Mouse (Mus musculus) cerebellum, adult 2 months (tissue): ENCODE data around the gene Erp44.

Source experiments
- CTCF ChIP-seq: fragments of 200-500 bp; IDR thresholded peaks from 2 replicates; pipeline ENCODE4 v1.5.1; 2011; ENCODE audit warnings: low read depth, mild to moderate bottlenecking, control low read depth, low read length, moderate library complexity, borderline replicate concordance; ENCODE audit not compliant: insufficient read depth
- POLR2A ChIP-seq: fragments of 200-500 bp; IDR thresholded peaks from 2 replicates; pipeline ENCODE4 v1.6.1; 2011; ENCODE audit warnings: low read length, control low read depth, borderline replicate concordance; ENCODE audit not compliant: insufficient read depth

DNA sequence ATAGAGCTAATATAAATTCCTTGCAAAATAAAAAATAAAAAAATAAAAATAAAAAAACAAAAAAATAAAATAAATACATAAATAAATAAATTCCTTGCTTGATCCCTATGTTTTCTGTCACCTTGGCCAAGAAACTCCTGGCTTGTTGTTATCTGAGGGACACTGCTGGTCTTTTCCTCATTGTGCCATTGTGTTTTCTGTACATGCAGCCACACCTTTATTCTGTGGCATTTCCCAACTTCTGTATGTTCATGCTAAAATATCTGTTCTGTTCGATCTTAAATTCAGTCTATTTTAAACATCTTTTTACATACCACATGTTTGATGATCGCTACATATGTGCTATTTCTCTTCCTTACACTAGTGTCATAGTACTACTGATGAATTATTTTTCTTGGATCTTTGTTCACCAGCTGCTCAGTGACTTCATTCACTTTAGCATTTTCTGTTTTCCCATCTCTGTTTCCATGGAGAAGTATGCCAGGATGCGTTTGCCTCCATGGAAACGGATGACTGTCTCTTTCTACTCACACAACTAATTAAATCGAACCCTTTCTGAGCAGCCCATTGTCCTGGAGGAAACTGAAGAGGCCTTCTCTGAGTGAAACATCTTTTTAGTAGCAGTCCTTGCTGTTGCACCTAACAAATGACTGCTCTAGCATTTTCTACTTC lies 7.9 kb upstream of the Erp44 start:
- TF ChIP-seq CTCF (no peak), POLR2A (no peak)
